Mouse (Mus musculus) midbrain, postnatal 0 days (tissue): ENCODE measurements around the gene Gm20388. TPM values are rescaled to one million over a fixed set of nuclear protein-coding genes. Genes with fewer than 3 reads are reported as not detected.

ENCODE experiments used
- ATAC-seq: fragments of 200-750 bp; cut with Nextera tagmentation; 2 replicates; pipeline ENCODE4 v1.8.0; 2017; ENCODE audit warnings: moderate number of reproducible peaks, mild to moderate bottlenecking, moderate TSS enrichment, moderate library complexity; ENCODE audit not compliant: low FRiP score
- DNase-seq: peaks from one replicate; pipeline ENCODE4 v3.0.0-alpha.2; 2015; ENCODE audit warnings: low spot score
- H3K27ac ChIP-seq: fragments of 300-500 bp; sonication (generic); 2 replicates; pipeline ENCODE4 v1.5.1; 2014; ENCODE audit warnings: low read depth, mild to moderate bottlenecking, low read length, mixed read lengths
- H3K27me3 ChIP-seq: fragments of 300-500 bp; sonication (generic); 2 replicates; pipeline ENCODE4 v1.6.1; 2014; ENCODE audit warnings: low read length, control low read depth, mixed read lengths; ENCODE audit not compliant: insufficient read depth
- H3K36me3 ChIP-seq: fragments of 300-500 bp; sonication (generic); 2 replicates; pipeline ENCODE4 v1.6.1; 2014; ENCODE audit warnings: low read length, control low read depth, mixed read lengths; ENCODE audit not compliant: insufficient read depth
- H3K4me1 ChIP-seq: fragments of 300-500 bp; sonication (generic); 2 replicates; pipeline ENCODE4 v1.6.1; 2014; ENCODE audit warnings: mild to moderate bottlenecking, control low read depth, antibody characterized with exemption, low read length, mixed read lengths; ENCODE audit not compliant: insufficient read depth
- H3K4me2 ChIP-seq: fragments of 300-500 bp; sonication (generic); 2 replicates; pipeline ENCODE4 v1.6.1; 2014; ENCODE audit warnings: low read depth, mild to moderate bottlenecking, low read length, mixed read lengths; ENCODE audit not compliant: poor library complexity, severe bottlenecking
- H3K4me3 ChIP-seq: fragments of 300-500 bp; sonication (generic); 2 replicates; pipeline ENCODE4 v1.5.1; 2014; ENCODE audit warnings: low read depth, mild to moderate bottlenecking, low read length, moderate library complexity
- H3K9ac ChIP-seq: fragments of 300-500 bp; sonication (generic); replicated peaks from 2 replicates; pipeline ENCODE4 v1.6.1; 2014; ENCODE audit warnings: mild to moderate bottlenecking, low read length, moderate library complexity, mixed read lengths; ENCODE audit not compliant: poor library complexity, severe bottlenecking
- H3K9me3 ChIP-seq: fragments of 300-500 bp; sonication (generic); 2 replicates; pipeline ENCODE4 v1.6.1; 2016; ENCODE audit warnings: low read length, control low read depth
- CTCF ChIP-seq: IDR thresholded peaks from 2 replicates; pipeline ENCODE4 v1.5.1; 2016; ENCODE audit warnings: antibody characterized with exemption, mild to moderate bottlenecking
- WGBS: fragments of 180-500 bp; shearing (Covaris S2); extraction: QIAGEN DNeasy Blood & Tissue Kit; methylation state at CpG from one replicate; pipeline ENCODE4 v1.1.7; 2014; 5-methylcytosine and 5-hydroxymethylcytosine counted together
- polyA plus RNA-seq: library from polyadenylated mRNA; unstranded; fragments of >200 nt; fragmentation: Nextera tagmentation; extraction: Ambion mirVana; gene quantifications from 2 replicates; pipeline ENCODE4 v1.2.1, GENCODE M21; 2015
- total RNA-seq: library from RNA; depleted of rRNA; stranded (reverse); fragments of >200 nt; gene quantifications from 2 replicates; pipeline ENCODE4 v1.2.3, GENCODE M21; 2014

The Gm20388 gene
- total and polyA plus RNA-seq, 2 experiments from 2014 or later = 74.2 TPM; not detected in 1

GRCm38 (mm10) chr8:120118847-120119246 lies 208.2 kb downstream of the Gm20388 start:
- no peak for ATAC-seq
- H3K27me3 ChIP-seq = no peaks in the 10 kb centered on the region
- no peaks in the 10 kb centered on the region for H3K36me3 ChIP-seq
- H3K9ac ChIP-seq = no peak overlapping the region
- no peak overlapping the region for H3K4me2 ChIP-seq
- no peak for TF ChIP-seq CTCF
- H3K4me1 ChIP-seq = no peaks in the 10 kb centered on the region; the same call in 1 of the 2 replicates
- no peak overlapping the region for H3K27ac ChIP-seq
- WGBS = 85% methylated on average over 5 of the region's 5 CpGs
- DNase-seq = no peak
- H3K4me3 ChIP-seq = no peak overlapping the region
- H3K9me3 ChIP-seq = no peaks in the 10 kb centered on the region

GRCm38 (mm10) chr8:120119429-120119828 lies 208.8 kb downstream of the Gm20388 start:
- no peak overlapping the region for H3K4me2 ChIP-seq
- H3K4me3 ChIP-seq = no peak overlapping the region
- no peak overlapping the region for H3K9ac ChIP-seq
- H3K27me3 ChIP-seq = no peaks in the 10 kb centered on the region
- ATAC-seq (no peak), DNase-seq (no peak)
- H3K9me3 ChIP-seq = no peaks in the 10 kb centered on the region
- no peak overlapping the region for H3K27ac ChIP-seq
- no peak for TF ChIP-seq CTCF
- WGBS = 63% methylated on average over 3 of the region's 3 CpGs
- no peaks in the 10 kb centered on the region; the same call in 1 of the 2 replicates for H3K4me1 ChIP-seq
- no peaks in the 10 kb centered on the region for H3K36me3 ChIP-seq

- WGBS = 71% methylated on average over 6 of the region's 6 CpGs
- Histone ChIP-seq H3K4me3 (no peak overlapping the region), H3K27ac (no peak overlapping the region), H3K4me1 (no peaks in the 10 kb centered on the region; the same call in 1 of the 2 replicates), H3K9ac (no peak overlapping the region), H3K36me3 (no peaks in the 10 kb centered on the region), H3K27me3 (no peaks in the 10 kb centered on the region), H3K4me2 (no peak overlapping the region), H3K9me3 (no peaks in the 10 kb centered on the region)
- no peak for TF ChIP-seq CTCF
- DNase-seq = no peak
- no peak for ATAC-seq
Measured at GRCm38 (mm10) chr8:120119931-120120330, 209.3 kb downstream of the Gm20388 start.

- no peak for ATAC-seq
- Histone ChIP-seq H3K9me3 (no peaks in the 10 kb centered on the region), H3K9ac (no peak overlapping the region), H3K27ac (no peak overlapping the region), H3K27me3 (no peaks in the 10 kb centered on the region), H3K36me3 (no peaks in the 10 kb centered on the region), H3K4me2 (no peak overlapping the region), H3K4me1 (no peaks in the 10 kb centered on the region; the same call in 1 of the 2 replicates), H3K4me3 (no peak overlapping the region)
- no peak for DNase-seq
- no peak for TF ChIP-seq CTCF
- 75% methylated on average over 5 of the region's 5 CpGs for WGBS
Measured at GRCm38 (mm10) chr8:120120951-120121350, 210.3 kb downstream of the Gm20388 start.

- WGBS = 58% methylated on average over 6 of the region's 6 CpGs
- H3K4me1 ChIP-seq = peaks cover 6% of the 10 kb centered on the region; the same call in 1 of the 2 replicates
- no peaks in the 10 kb centered on the region for H3K36me3 ChIP-seq
- no peak overlapping the region for H3K27ac ChIP-seq
- no peaks in the 10 kb centered on the region for H3K9me3 ChIP-seq
- no peak for ATAC-seq
- no peak overlapping the region for H3K9ac ChIP-seq
- no peak overlapping the region for H3K4me3 ChIP-seq
- H3K27me3 ChIP-seq = no peaks in the 10 kb centered on the region
- no peak overlapping the region for H3K4me2 ChIP-seq
- no peak for DNase-seq
- TF ChIP-seq CTCF = no peak
Measured at GRCm38 (mm10) chr8:120124261-120124660, 213.6 kb downstream of the Gm20388 start.

- H3K36me3 ChIP-seq = no peaks in the 10 kb centered on the region
- no peak overlapping the region for H3K4me2 ChIP-seq
- no peak overlapping the region for H3K4me3 ChIP-seq
- H3K27me3 ChIP-seq = no peaks in the 10 kb centered on the region
- peak; percentile 81 for ATAC-seq
- TF ChIP-seq CTCF = no peak
- 25% methylated on average over 7 of the region's 7 CpGs for WGBS
- H3K4me1 ChIP-seq = peaks cover 6% of the 10 kb centered on the region; the same call in 1 of the 2 replicates
- no peak overlapping the region for H3K9ac ChIP-seq
- H3K27ac ChIP-seq = no peak overlapping the region
- DNase-seq = peak; percentile 76
- no peaks in the 10 kb centered on the region for H3K9me3 ChIP-seq
Measured at GRCm38 (mm10) chr8:120124836-120125389, 214.3 kb downstream of the Gm20388 start.
